Mouse (Mus musculus): Measurements from ENCODE around the gene Osbpl3. TPM values are rescaled to one million over a fixed set of nuclear protein-coding genes. Genes with fewer than 3 reads are reported as not detected.
"Not testable (repeated sequence)": the region's sequence is repeated elsewhere in the genome, so short reads cannot be mapped to it uniquely, and the experiment has no call there.

Gene Osbpl3
- polyA plus RNA-seq, 1 experiment from 2014 or later, result 6.2 TPM

GRCm38 (mm10) chr6:50440966-50441862 lies 14.8 kb downstream of the Osbpl3 start:
- no peaks in the 10 kb centered on the region for H3K9me3 ChIP-seq
- H3K4me1 ChIP-seq, result no peaks in the 10 kb centered on the region
- no peak for ATAC-seq (replicated peaks)
- no peaks in the 10 kb centered on the region for H3K36me3 ChIP-seq (replicated peaks)
- no peak overlapping the region for H3K4me3 ChIP-seq
- no peak overlapping the region for H3K9ac ChIP-seq
- H3K4me2 ChIP-seq, result no peak overlapping the region
- H3K27ac ChIP-seq, result no peak overlapping the region
- H3K27me3 ChIP-seq (replicated peaks), result no peaks in the 10 kb centered on the region
- 95% methylated on average over 5 of the region's 5 CpGs for WGBS

- Histone ChIP-seq H3K9ac (no peak overlapping the region), H3K27me3 (replicated peaks) (no peaks in the 10 kb centered on the region), H3K4me2 (no peak overlapping the region), H3K27ac (no peak overlapping the region), H3K4me1 (no peaks in the 10 kb centered on the region), H3K4me3 (no peak overlapping the region), H3K9me3 (no peaks in the 10 kb centered on the region), H3K36me3 (replicated peaks) (no peaks in the 10 kb centered on the region)
- WGBS, result 94% methylated on average over 7 of the region's 7 CpGs
- ATAC-seq (replicated peaks), result no peak
These were observed 15.8 kb downstream of the Osbpl3 start for GRCm38 (mm10) chr6:50440197-50440596.

GRCm38 (mm10) chr6:50438900-50439299 lies 17.1 kb downstream of the Osbpl3 start:
- not testable (repeated sequence) for ATAC-seq (replicated peaks); H3K9me3 ChIP-seq; H3K4me2 ChIP-seq; H3K4me1 ChIP-seq; H3K36me3 ChIP-seq (replicated peaks); H3K27ac ChIP-seq; H3K4me3 ChIP-seq; H3K27me3 ChIP-seq (replicated peaks); H3K9ac ChIP-seq
- WGBS, result 91% methylated on average over 4 of the region's 4 CpGs

GRCm38 (mm10) chr6:50437815-50438214 lies 18.2 kb downstream of the Osbpl3 start:
- ATAC-seq (replicated peaks), result no peak
- 94% methylated on average over 2 of the region's 2 CpGs for WGBS

GRCm38 (mm10) chr6:50436661-50437060 lies 19.3 kb downstream of the Osbpl3 start:
- no peak overlapping the region for H3K4me3 ChIP-seq
- no peaks in the 10 kb centered on the region for H3K9me3 ChIP-seq
- H3K27me3 ChIP-seq (replicated peaks), result no peaks in the 10 kb centered on the region
- no peaks in the 10 kb centered on the region for H3K36me3 ChIP-seq (replicated peaks)
- no peak overlapping the region for H3K9ac ChIP-seq
- 0 out of 2 replicates have a peak, but pooled peaks cover 6% of the 10 kb centered on the region for H3K4me1 ChIP-seq
- ATAC-seq (replicated peaks), result no peak
- H3K27ac ChIP-seq, result no peak overlapping the region
- 70% methylated on average over 2 of the region's 2 CpGs for WGBS
- no peak overlapping the region for H3K4me2 ChIP-seq

More at GRCm38 (mm10) chr6:50437815-50438214, 18.2 kb downstream of the Osbpl3 start:
- H3K9ac ChIP-seq, result no peak overlapping the region
- no peak overlapping the region for H3K4me2 ChIP-seq
- no peaks in the 10 kb centered on the region for H3K27me3 ChIP-seq (replicated peaks)
- 0 out of 2 replicates have a peak, but pooled peaks cover 3% of the 10 kb centered on the region for H3K4me1 ChIP-seq
- no peak overlapping the region for H3K4me3 ChIP-seq
- no peaks in the 10 kb centered on the region for H3K9me3 ChIP-seq
- H3K27ac ChIP-seq, result no peak overlapping the region
- no peaks in the 10 kb centered on the region for H3K36me3 ChIP-seq (replicated peaks)

- Histone ChIP-seq H3K4me1 (0 out of 2 replicates have a peak, but pooled peaks cover 6% of the 10 kb centered on the region), H3K27ac (0 out of 2 replicates have a peak overlapping the region, but pooled peaks have one; percentile 3), H3K4me2 (no peak overlapping the region), H3K4me3 (no peak overlapping the region), H3K9me3 (no peaks in the 10 kb centered on the region), H3K9ac (no peak overlapping the region), H3K36me3 (replicated peaks) (no peaks in the 10 kb centered on the region), H3K27me3 (replicated peaks) (no peaks in the 10 kb centered on the region)
- 0 out of 2 replicates have a peak, but pooled peaks have one; percentile 14 for ATAC-seq (replicated peaks)
- 32% methylated on average over 5 of the region's 5 CpGs for WGBS
These were observed 23.5 kb downstream of the Osbpl3 start for GRCm38 (mm10) chr6:50432491-50432890.

- 0 out of 2 replicates have a peak, but pooled peaks cover 6% of the 10 kb centered on the region for H3K4me1 ChIP-seq
- H3K4me2 ChIP-seq, result no peak overlapping the region
- ATAC-seq (replicated peaks), result no peak
- no peak overlapping the region for H3K4me3 ChIP-seq
- no peak overlapping the region for H3K27ac ChIP-seq
- H3K9ac ChIP-seq, result no peak overlapping the region
- no peaks in the 10 kb centered on the region for H3K36me3 ChIP-seq (replicated peaks)
- WGBS, result 90% methylated on average over 7 of the region's 7 CpGs
- no peaks in the 10 kb centered on the region for H3K9me3 ChIP-seq
- no peaks in the 10 kb centered on the region for H3K27me3 ChIP-seq (replicated peaks)
These were observed 26.7 kb downstream of the Osbpl3 start for GRCm38 (mm10) chr6:50429299-50429698.

GRCm38 (mm10) chr6:50427051-50427732 lies 28.8 kb downstream of the Osbpl3 start:
- Histone ChIP-seq H3K27ac (no peak overlapping the region), H3K27me3 (replicated peaks) (no peaks in the 10 kb centered on the region), H3K4me2 (no peak overlapping the region), H3K36me3 (replicated peaks) (no peaks in the 10 kb centered on the region), H3K4me3 (no peak overlapping the region), H3K9ac (no peak overlapping the region), H3K4me1 (no peaks in the 10 kb centered on the region), H3K9me3 (no peaks in the 10 kb centered on the region)
- ATAC-seq (replicated peaks), result no peak
- WGBS, result 92% methylated on average over 11 of the region's 11 CpGs

- no peak overlapping the region for H3K4me3 ChIP-seq
- H3K9me3 ChIP-seq, result no peaks in the 10 kb centered on the region
- H3K36me3 ChIP-seq (replicated peaks), result no peaks in the 10 kb centered on the region
- no peak overlapping the region for H3K9ac ChIP-seq
- no peaks in the 10 kb centered on the region for H3K27me3 ChIP-seq (replicated peaks)
- no peaks in the 10 kb centered on the region for H3K4me1 ChIP-seq
- no peak for ATAC-seq (replicated peaks)
- H3K27ac ChIP-seq, result no peak overlapping the region
- no peak overlapping the region for H3K4me2 ChIP-seq
- 93% methylated on average over 4 of the region's 4 CpGs for WGBS
These were observed 29.4 kb downstream of the Osbpl3 start for GRCm38 (mm10) chr6:50426571-50426970.

- ATAC-seq (replicated peaks), result no peak
- no peaks in the 10 kb centered on the region for H3K36me3 ChIP-seq (replicated peaks)
- no peaks in the 10 kb centered on the region for H3K9me3 ChIP-seq
- H3K4me1 ChIP-seq, result no peaks in the 10 kb centered on the region
- H3K4me3 ChIP-seq, result no peak overlapping the region
- 93% methylated on average over 4 of the region's 4 CpGs for WGBS
- no peak overlapping the region for H3K27ac ChIP-seq
- H3K9ac ChIP-seq, result no peak overlapping the region
- no peak overlapping the region for H3K4me2 ChIP-seq
- H3K27me3 ChIP-seq (replicated peaks), result no peaks in the 10 kb centered on the region
These were observed 31.7 kb downstream of the Osbpl3 start for GRCm38 (mm10) chr6:50424271-50424670.

GRCm38 (mm10) chr6:50420413-50420812 lies 35.6 kb downstream of the Osbpl3 start:
- Histone ChIP-seq H3K27me3 (replicated peaks) (no peaks in the 10 kb centered on the region), H3K9me3 (no peaks in the 10 kb centered on the region), H3K4me3 (no peak overlapping the region), H3K36me3 (replicated peaks) (no peaks in the 10 kb centered on the region), H3K9ac (no peak overlapping the region), H3K4me2 (no peak overlapping the region), H3K27ac (no peak overlapping the region), H3K4me1 (no peaks in the 10 kb centered on the region)
- no peak for ATAC-seq (replicated peaks)
- WGBS, result 81% methylated on average over 2 of the region's 2 CpGs

- Histone ChIP-seq H3K4me1 (no peaks in the 10 kb centered on the region), H3K4me3 (no peak overlapping the region), H3K36me3 (replicated peaks) (no peaks in the 10 kb centered on the region), H3K9me3 (no peaks in the 10 kb centered on the region), H3K27ac (no peak overlapping the region), H3K27me3 (replicated peaks) (no peaks in the 10 kb centered on the region), H3K4me2 (no peak overlapping the region), H3K9ac (no peak overlapping the region)
- ATAC-seq (replicated peaks), result no peak
- WGBS, result 91% methylated on average over 10 of the region's 10 CpGs
These were observed 36.3 kb downstream of the Osbpl3 start for GRCm38 (mm10) chr6:50419518-50420290.
